Mouse (Mus musculus) layer of hippocampus, adult 9-10 months (tissue): Measurements from ENCODE around the gene Pik3cd.
"Not testable (repeated sequence)": the region's sequence is repeated elsewhere in the genome, so short reads cannot be mapped to it uniquely, and the experiment has no call there.

Experiments used
- DNase-seq: peaks from one replicate; pipeline ENCODE4 v3.0.0; 2022; ENCODE audit warnings: low spot score

The Pik3cd gene

DNA sequence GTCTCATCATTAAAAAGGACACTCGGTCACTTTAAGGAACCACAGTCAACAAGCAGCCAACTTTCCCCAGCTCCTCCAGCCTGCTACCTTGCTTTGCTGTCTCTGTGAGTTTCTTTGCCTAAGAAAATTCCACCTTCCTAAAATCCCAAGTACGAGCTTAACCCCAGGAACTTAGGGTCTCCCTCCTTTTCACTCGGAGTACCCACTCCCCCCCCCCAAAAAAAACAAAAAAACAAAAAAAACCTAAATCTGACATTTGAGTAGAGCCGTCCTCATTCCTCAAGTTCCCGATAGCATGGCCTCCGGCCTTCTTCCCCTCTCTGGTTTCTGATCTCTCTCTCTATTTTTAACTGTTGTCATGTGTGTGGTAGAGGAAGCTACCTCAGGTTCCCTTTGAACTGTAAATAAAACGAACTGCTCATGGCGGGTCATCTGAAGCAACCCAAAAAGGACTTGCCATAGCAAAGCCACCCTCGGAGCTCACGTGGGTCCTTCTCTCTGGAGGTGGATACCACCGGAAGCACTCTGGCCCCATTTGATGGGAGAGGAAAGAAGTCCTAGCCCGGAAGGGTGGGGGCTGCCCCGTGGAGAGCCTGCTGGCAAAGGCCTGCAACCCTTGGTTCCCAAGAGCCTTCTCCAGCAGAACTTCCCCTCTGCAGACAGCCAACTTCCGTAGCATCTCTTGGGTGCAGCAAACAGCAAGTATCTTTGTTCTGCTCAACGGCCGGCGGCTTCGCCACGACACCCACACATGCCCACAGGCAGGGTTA is at the start of gene Pik3cd:
TSS of gene Pik3cd (minus strand) at position 362 of the 770 bp plus-strand sequence.
- DNase-seq: no peak

DNA sequence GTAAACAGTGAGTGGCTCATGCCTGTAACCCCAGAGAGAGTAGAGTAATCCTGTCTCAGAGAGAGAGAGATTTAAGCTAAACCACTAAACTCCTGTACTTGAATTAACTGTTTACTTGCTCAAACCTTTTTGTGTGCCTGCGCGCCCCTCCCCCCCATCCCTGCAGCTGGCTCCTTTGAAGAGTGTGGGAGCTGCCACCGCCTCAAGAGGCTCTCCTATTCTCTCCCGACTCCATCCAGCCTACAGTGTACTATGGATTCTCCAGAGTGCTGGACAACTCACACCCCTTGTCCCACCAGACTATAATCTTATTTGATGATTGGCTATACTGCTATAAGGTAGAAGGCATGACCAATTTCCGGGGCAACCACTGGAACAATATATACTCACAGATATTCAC is 48.3 kb upstream of the Pik3cd start:
- DNase-seq: no peak

DNA sequence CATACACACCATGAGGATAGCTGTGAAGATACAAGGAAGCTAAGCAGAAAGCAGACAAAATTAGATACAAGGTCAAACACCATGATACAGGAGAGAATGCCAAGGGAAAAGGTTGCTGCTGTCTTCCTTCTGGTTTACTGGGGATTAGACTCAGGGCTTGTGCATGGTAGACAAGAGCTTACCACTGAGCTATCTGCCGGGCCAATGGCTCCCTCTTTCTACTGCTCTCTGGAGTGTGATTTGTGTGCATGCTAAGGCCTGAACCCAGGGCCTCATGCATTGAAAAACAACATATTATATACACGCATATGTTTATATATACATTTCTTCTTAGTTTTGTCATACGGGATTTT is 47.3 kb upstream of the Pik3cd start:
- not testable (repeated sequence) for DNase-seq

DNA sequence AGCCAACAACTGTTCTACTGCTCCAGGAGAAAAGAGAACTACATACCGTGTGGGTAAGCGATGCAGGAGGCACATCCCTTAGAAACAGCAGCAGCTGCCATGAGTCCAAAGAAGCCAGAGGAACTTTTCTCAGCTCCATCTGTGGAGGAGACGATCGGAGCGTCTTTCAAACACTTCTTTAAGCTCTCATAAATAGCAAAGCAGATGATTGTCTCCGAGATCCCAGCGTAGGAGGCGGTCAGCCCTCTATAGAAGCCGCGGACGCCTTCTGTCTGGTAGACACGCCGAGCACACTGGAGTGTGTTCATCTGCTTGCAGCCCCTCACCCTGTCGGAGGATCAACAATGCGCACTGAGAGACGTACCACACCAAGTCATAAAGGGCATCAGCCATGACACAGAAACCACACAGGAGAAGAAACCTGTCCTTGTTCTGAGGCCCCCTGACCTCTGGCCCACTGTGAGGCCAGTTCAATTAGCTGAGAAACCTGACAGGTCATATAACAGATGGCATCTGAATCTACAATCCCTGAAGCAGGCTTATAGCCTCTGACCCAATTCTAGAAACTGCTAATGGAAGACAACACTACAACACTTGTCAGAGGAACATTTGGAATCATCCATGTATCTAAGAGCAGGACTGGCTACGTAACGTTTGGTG is 46.8 kb upstream of the Pik3cd start:
- no peak for DNase-seq

DNA sequence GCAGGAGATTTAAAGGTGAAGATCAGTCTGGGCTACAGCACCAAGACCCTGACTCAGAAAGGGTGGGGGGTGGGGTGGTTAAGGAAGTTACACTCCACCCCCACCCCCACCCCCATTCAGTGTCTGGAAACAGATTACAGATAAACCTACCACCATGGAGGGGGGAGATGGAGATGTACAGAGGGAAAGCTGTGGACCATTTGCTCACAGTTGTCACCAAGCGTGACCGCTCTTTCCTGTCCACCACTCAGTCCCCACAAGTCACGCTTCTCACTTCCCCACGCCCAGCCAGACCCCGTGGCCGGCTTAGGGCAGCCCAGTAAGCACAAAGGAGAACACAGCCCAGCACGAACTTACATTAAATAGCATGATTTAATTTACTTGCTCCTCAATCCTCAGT is 41.7 kb upstream of the Pik3cd start:
- no peak for DNase-seq

DNA sequence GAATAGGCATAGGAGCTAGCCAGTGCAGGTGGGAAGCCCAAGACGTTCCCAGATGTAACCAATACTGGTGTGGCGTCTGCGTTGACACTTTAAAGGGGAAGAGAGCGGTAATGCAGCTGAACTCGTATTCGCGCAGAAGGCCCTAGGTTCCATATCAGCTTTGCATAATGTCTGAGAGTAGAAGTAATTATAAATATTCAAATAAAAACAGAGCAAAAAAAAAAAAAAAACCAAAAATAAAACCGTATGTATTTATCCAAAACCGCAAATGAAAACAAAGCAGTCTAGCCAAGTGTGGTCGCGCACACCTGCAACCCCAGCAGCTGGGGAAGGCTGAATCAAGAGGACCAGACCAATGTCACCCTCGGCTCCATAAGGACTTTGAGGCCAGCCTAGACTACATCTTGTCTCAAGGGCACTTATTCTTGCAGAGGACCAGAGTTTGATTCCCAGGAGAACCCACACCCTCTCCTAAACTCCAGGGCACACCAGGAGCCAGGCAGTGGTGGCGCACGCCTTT is 39.7 kb upstream of the Pik3cd start:
- DNase-seq: no peak

DNA sequence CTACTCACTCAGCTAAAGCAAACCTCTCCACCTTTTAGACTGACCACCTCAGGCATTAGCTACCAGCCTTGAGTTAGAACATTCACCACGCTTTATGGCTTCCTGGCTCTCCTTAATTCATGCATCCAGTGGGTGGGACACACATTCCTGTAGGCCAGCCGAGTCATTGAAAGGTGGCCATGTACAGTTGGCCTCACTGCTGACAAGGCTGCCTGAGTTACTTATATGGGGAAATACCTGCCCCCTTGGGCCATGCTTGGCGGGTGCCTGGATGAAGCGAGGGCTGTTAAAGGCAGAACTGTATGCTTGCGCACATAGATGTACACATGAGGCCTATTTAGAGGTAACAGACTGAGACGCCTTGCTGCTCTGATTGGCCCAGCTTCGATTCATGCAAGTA is 37.9 kb upstream of the Pik3cd start:
- DNase-seq: no peak

DNA sequence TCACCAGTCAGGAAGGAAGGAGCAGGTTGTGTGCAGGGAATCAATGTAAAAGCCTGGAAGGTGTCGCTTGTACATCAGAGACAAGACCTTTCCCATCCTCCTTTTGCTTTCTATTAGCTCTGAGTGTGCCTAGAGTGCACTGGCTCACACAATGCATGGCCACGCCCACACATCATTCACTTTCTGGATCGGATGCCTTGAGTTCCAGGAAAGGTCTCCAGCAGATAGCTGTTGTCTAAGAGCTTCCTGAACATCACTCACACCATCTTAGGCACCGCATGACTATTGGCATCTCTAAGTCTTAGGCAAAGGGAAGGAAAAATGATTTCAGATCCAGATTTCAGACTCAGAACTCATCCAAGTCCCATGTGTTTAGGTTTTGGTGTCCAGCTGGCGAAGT is 37.1 kb upstream of the Pik3cd start:
- no peak for DNase-seq

DNA sequence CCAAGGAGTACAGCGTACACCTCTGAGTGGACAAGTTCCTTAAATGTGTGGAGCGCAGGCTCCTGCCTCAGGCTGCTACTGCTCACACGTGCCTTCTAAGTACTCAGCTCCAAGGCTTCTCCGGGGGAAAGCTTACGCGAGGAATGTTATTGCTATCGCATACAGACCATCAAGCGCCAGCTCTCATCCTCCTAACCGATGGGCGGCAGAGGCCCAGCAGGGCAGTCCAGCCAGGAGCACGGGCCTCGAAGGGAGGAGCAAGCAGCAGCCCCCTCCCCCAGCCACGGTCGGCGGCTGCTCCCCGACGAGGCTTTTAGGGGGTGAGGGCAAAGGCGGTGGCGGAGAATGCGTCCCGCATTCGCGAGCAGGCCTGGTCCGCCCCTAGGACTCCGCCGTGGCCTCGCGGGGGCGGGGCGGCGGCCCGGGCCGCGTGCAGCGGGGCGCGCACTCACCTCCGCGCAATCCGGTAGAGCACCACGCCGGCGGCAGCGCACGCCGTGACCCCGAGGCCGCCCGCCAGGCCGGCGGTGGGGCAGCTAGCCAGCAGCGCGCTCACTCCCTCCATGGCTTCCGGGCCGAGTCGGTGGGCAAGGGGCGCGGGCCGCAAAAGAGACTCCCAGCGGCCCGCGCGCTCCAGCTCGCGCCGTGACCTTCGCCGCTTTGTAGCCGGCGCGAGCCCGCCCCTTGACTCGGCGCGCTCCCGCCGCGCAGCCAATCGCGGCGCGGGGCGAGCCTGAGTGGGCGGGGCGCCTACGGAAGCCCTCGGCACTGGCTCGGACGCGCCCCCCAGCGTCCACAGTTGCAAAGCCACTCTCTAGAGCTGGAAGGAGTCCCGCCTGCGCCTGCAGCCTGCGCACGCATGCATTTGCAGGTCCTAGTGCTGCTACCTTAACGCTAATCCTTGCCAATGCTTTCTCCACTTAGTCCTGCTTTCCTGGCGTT is 35.3 kb upstream of the Pik3cd start, which contains the start of gene Tmem201:
TSS of gene Tmem201 (minus strand) at position 662 of the 942 bp plus-strand sequence.
- DNase-seq: peak; percentile 88

DNA sequence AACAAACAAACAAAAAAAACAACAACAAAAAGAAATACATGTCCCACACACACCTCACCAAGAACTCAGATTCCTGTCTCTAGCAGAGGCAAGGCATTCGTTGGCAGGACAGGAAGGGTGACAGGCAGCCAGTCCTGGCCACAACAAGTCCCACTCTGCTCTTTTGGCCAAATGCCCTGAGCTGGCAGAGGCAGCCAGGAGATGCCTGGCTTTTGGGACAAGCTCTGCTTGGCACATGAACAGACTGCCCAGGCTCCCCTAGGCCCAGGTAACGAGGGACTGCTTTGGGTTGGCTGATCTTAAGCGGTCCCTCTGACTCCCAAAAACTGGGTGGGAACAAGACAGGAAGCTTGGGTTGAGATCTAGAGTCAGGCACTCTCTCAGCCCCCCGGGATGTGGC is 34.2 kb upstream of the Pik3cd start:
- DNase-seq: no peak

DNA sequence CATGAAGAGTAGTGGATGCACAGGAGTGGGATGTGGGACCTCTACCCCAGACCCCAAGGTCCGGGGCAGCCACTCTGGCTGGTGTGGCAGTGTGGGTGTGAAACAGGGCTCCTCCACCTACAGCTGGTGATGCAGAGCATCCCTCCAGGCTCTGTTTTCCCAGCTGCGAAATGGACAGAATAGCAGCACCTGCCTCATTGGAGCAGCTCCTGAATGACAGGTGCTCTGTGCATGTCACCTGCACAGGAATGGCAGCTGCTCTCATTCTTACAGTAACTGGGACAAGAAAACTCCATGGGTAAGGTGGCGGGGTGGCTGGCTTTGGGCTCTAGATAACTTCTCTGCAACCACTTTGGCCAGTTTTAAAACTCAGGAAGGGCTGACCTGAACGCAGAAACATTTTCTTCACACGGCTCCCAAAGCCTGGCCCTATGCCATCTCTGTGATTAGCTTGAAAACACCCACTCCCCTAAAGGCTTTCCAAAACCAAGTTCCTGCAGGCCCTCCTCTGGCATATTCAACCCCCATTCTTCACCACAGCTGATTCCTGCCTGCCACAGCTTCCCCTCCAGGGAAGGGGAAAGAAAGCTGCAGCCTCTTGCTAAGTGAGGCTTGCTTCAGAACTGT is 33.4 kb upstream of the Pik3cd start:
- DNase-seq: no peak

DNA sequence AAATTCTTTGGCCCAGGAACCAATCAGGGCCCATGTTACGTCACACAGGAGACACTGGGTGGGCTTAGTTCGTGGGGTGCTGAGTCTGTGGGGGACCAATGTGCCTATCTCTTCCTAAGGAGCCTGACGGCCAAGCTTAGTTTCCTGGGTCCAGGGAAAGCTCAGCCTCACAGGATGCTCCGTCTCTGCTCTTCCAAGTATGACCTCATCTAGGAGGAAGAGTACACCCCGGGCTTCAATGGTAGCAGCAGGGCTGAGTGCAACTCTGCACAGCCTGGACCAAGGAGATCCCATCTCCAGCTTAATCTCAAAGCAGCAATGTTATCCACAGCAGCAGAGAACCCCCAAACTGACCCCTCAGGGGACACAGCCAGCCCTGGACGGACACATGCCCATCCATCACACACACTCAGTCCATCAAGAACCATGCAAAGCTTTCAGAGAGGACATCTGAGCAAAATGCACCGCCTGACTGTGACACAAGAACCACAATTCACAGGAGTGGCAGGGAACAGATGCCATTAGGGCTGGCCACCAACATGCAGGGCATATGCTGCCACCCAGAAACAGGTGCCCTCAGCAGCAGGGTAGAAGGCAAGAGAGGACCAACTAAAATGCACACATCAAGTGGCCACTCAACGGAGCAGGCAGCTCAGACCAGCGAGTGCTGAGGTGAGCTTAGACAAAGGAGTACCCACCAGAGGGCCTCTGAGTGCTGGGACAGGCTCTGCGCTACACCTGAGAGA is 32.5 kb upstream of the Pik3cd start:
- DNase-seq: no peak

DNA sequence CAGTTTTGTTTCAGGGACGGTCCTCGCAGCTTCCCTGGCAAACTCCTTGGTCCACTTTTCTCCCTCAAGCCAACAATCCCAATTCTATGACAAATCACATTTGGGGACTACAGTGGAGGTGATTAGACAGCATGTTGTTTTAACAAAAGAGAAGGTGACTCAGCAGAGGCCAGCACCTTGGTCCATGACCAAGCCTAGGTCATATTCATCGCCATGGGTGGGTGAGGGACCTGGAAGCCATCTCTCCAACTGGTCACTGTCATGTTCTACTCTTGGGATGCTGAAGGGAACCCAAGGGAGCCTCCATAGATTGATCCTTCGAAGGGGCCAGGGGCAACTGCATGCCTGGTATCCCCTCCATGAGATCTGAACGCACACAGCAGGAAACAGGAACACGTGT is 31.9 kb upstream of the Pik3cd start:
- DNase-seq: no peak

DNA sequence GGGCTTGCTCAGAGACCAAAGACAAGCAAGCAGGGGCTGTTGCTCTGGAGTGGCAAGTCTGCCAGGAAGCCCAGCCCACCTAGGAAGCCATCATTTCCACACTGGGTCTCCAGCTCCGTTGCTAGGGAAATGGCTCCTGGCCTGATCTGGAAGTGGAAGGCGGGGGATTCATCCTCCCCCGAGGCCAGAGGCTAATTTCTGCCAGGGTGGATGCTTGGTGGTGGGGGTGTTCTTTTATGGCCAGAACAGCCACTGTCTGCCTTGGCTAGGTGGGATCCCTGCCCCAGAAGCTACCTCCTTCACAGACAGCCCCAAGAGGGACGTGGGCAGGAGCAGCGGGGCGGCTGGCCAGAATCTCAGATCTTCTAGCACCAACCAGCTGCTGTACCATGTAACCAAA is 31.4 kb upstream of the Pik3cd start:
- no peak for DNase-seq

DNA sequence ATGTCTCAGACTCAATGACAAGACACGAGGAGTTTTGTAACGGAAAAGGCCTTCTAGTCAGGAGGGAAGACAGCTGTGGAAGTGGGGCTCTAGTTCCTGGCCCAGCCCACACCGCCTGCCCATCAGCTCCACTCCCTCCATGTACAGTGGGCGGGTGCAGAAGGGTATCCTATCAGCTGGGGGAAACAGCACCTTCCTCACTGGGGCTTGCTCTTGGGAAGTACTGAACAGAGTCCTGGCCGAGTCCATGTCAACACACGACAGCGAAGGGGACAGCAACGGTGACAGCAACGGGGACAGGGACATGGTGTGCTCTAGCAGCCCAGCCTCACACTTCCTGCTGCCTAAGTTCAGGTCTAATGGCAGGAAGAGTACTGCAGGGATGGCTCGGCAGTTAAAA is 30.4 kb upstream of the Pik3cd start:
- DNase-seq: no peak

DNA sequence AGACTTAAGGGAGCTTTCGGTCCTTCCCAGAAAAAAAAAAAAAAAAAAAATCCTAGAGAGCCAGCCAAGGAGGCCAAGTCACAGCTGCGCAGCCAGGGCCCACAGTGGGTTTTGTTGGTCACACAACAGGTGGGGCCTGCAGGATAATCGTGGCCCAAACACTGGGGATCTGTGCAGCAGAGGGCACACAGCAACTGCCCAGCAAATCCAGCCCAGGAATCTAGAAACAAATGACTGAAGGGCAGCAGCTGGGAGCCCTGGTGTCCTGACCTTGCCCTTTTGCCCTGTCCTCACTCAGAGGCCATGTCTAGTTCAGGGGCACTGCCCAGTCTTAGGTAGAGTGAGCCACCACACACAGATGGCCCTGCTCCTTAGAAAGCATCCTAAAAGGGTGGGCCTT is 29.9 kb upstream of the Pik3cd start:
- no peak for DNase-seq

DNA sequence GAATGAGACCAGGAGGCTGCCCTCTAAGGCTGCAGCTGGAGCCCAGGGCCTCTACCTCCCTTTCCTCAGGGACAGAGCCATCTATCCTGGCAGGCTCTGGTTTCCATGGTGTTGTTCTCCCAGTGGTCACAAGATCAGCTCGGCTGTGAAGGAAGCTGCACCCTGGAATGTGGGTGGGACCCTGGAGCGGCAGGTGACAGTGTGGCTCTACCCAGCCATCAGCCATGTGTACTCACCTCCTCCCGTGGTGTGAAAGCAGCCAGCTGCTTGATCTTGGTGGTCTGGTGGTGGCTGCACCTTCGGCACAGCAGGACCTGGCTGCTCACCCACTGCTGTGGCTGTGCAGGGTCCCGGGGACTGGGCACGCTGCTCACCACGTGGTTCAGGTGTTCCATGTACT is 28.5 kb upstream of the Pik3cd start:
- no peak for DNase-seq

DNA sequence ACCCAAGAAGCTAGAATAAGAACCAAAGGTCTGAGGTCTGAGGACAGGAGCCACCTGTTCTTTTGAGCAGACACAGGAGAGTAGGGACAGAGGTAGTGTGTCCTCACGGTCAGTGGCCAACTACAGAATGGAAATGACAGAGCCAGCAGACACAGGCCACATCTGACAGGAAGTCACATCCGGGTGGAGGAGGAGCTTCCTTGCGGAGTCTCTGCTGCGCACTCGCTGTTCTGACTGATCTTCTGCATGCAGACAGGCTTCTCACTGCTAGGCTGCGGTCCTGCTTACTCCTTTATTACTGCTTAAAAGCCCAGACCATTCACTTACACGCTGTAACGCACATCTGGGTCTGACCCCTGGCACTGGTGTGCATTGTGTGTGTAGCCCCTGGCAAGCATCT is 26.4 kb upstream of the Pik3cd start:
- DNase-seq: no peak

DNA sequence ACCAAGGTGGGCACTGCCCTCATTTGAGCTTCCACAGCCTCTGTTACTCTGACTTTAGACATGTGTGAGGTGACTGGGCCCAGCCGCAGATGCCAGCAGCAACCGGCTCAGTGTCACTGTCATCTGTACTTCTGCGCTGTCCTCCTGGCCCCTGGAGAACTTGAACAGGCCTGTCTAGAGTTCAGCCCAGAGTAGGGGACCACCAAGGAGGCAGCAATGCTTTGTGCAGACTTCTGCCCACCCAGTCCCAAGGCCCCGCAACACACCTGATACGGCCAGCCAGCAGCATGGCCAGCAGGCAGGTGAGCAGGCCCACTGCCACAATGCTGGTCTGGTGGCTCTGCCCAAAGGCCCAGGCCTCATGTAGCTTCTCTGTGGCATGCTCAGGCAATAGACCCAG is 25.3 kb upstream of the Pik3cd start:
- DNase-seq: no peak

DNA sequence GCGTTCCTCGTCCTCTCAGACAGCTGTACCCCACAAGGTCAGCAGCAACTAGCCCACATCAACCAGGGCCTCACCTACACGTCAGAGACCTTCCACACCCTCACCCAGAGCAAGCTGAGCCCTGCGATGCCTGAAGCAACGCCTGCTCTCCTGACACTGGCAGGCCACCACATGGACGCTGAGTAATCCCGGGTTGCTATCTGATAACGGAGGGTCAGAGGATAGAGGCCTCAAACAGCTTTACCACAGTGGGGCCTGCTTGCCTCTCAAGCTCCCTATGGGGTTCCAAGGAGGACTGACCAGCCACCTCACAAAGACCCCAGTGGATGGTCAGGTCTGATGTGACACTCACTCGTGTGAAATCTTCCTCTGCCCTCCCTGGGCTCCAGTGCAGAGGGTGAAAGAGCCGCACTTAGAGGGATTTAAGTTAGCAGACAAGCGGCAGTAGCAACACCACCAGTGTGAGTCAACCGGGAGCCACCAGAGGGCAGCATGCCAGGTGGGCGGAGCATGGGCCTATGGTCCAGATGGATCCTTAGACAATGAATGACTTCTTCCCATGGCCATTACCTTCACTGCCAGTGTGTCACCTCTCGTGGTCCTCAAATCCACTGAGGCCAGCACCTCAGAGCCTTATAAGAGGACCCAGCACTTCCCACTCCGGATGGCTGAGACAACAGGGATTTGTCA is 23.4 kb upstream of the Pik3cd start:
- DNase-seq: no peak
